ENCODE assay signal across 19 mouse cellular contexts in the genomic region with DNA sequence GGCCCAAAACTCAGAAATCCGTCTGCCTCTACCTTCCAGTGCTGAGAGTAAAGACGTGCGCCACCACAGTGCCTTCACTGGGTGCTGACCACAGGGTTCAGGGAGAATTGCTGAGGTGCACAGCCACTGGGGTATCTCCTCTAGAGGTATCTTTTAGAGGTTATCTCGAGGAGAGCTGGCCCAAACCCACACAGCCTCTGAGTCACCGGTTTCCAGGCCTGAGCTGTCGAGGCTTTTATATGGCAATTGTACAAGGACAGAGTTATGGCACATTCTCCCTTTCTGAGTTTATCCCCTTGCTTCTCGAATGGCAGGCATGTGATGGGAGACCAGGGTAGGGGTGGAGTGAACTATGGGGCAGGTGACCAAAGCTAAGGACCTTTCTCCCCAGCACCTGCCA. TPM values are rescaled to one million over a fixed set of nuclear protein-coding genes. Genes with fewer than 3 reads are reported as not detected.
DNase-seq lines count a peak whose midpoint lies in the region; TF ChIP-seq lines count a peak whose summit lies in the region.
"Had no signal": no experiment of that assay in that cellular context is flagged by ENCODE, and none has a peak within 500 bp of the region (broad histone marks: within the 10 kb centered on the region; RNA-seq: fewer than 3 reads in every experiment).

No protein-coding gene starts in this region.

- peak; percentile 48 for DNase-seq in adrenal gland, adult 2 months
- DNase-seq in adrenal gland, postnatal 25 days, result no peak
- peak; percentile 71 for DNase-seq in 416B (ENCODE audit: low read depth)
- DNase-seq in urinary bladder, postnatal 36 days (ENCODE audit: low spot score in 2 of 2), result no peak
- DNase-seq: adrenal gland, postnatal 10 days; cerebellum, adult 11 months; cerebellum, adult 18-20 months; cerebellum, adult 8-10 months; cerebellum, adult 9-11 months; cerebellum, postnatal 14 days; cerebellum, postnatal 36 days; embryo, embryonic 11 days had no signal

- peaks cover 9% of the 10 kb centered on the region; the same call in 1 of the 2 replicates for H3K4me1 ChIP-seq in bone marrow, adult 2 months (ENCODE audit: control insufficient read depth, insufficient read depth, low read length)

- no peak overlapping the region for H3K4me3 ChIP-seq in bone marrow, adult 2 months (replicated peaks; ENCODE audit: control insufficient read depth, low read depth, low read length)
- H3K4me3 ChIP-seq: embryonic facial prominence, embryonic 13.5 days; embryonic facial prominence, embryonic 15.5 days; erythroblast, embryonic 14.5 days; forebrain, embryonic 10.5 days; forebrain, embryonic 12.5 days had no signal

- TF ChIP-seq POLR2A in bone marrow, adult 2 months (IDR thresholded peaks at IDR 0.05; ENCODE audit: borderline replicate concordance, control insufficient read depth, low read depth, low read length), result no peak

- WGBS in bone marrow, adult 2 months, result 42% methylated on average over 7 of the region's 7 CpGs

- H3K27ac ChIP-seq in bone marrow, adult 2 months (ENCODE audit: control insufficient read depth, insufficient read depth, low read depth, low read length, poor library complexity), result peak overlapping the region; percentile 23
- H3K27ac ChIP-seq: embryonic facial prominence, embryonic 13.5 days; embryonic facial prominence, embryonic 15.5 days; forebrain, embryonic 10.5 days; forebrain, embryonic 12.5 days had no signal

- no peak for TF ChIP-seq CTCF in bone marrow, adult 2 months (IDR thresholded peaks at IDR 0.05; ENCODE audit: control insufficient read depth, insufficient read depth, low read length)

RNA-seq across cellular contexts. Expression of a gene that starts 8.4 kb away (rescaled TPM):
- 1 to 10 TPM; 2.7 to 2.8 TPM for total RNA-seq in adrenal gland, adult 2 months (2021)
- 4.0 and 4.3 TPM in 2 replicates for polyA plus RNA-seq in adrenal gland, adult 2 months (2012; rRNA removed)
- total RNA-seq in adrenal gland, postnatal 25 days (2021), result 2.4 and 4.3 TPM in 2 replicates
- 1.6 TPM in 1 of 2 replicates, not detected in the other for polyA plus RNA-seq in bone marrow, adult 2 months (2011; ENCODE audit: insufficient read depth, insufficient read length, low replicate concordance, missing spikeins)
- polyA plus RNA-seq: activated CD4-positive, CD25-positive, alpha-beta regulatory T cell, adult 4 months had no signal

RNA-seq across cellular contexts. Expression of a gene that starts 8.5 kb away (rescaled TPM):
- 1 to 10 TPM; 1.8 to 2.0 TPM for total RNA-seq in adrenal gland, adult 2 months (2021)
- 3.4 and 3.7 TPM in 2 replicates for polyA plus RNA-seq in adrenal gland, adult 2 months (2012; rRNA removed)
- total RNA-seq in adrenal gland, postnatal 25 days (2021), result 2.1 and 2.3 TPM in 2 replicates
- polyA plus RNA-seq in bone marrow, adult 2 months (2011; ENCODE audit: insufficient read depth, insufficient read length, low replicate concordance, missing spikeins), result 4.8 and 11.7 TPM in 2 replicates

RNA-seq across cellular contexts. Expression of a gene that starts 42.6 kb away (rescaled TPM):
- 100 to 1,000 TPM; 202 to 222 TPM for total RNA-seq in adrenal gland, adult 2 months (2021)
- polyA plus RNA-seq in adrenal gland, adult 2 months (2012; rRNA removed), result 40.0 and 49.8 TPM in 2 replicates
- total RNA-seq in adrenal gland, postnatal 25 days (2021), result 214 and 265 TPM in 2 replicates
- 116 and 226 TPM in 2 replicates for polyA plus RNA-seq in bone marrow, adult 2 months (2011; ENCODE audit: insufficient read depth, insufficient read length, low replicate concordance, missing spikeins)

RNA-seq across cellular contexts. Expression of a gene that starts 45.9 kb away (rescaled TPM):
- 100 to 1,000 TPM; 116 to 131 TPM for total RNA-seq in adrenal gland, adult 2 months (2021)
- polyA plus RNA-seq in adrenal gland, adult 2 months (2012; rRNA removed), result 320 and 326 TPM in 2 replicates
- total RNA-seq in adrenal gland, postnatal 25 days (2021), result 105 and 106 TPM in 2 replicates
- polyA plus RNA-seq in bone marrow, adult 2 months (2011; ENCODE audit: insufficient read depth, insufficient read length, low replicate concordance, missing spikeins), result 31.4 and 64.8 TPM in 2 replicates

Comparison
In these comparisons a context has a peak if more than half of its experiments do, and no peak if none do; other contexts are left out.
1. DNase-seq: peak in adrenal gland, adult 2 months (single experiment) and 416B (single experiment); none in adrenal gland, postnatal 25 days (single experiment) and urinary bladder, postnatal 36 days (0 of 2).